Mouse (Mus musculus) kidney, postnatal 14 days (tissue): ENCODE results near the gene Zp3.

Source experiments
- DNase-seq: peaks from one replicate; pipeline ENCODE4 v3.0.0; 2022; ENCODE audit warnings: mixed read lengths

Zp3 gene

DNA sequence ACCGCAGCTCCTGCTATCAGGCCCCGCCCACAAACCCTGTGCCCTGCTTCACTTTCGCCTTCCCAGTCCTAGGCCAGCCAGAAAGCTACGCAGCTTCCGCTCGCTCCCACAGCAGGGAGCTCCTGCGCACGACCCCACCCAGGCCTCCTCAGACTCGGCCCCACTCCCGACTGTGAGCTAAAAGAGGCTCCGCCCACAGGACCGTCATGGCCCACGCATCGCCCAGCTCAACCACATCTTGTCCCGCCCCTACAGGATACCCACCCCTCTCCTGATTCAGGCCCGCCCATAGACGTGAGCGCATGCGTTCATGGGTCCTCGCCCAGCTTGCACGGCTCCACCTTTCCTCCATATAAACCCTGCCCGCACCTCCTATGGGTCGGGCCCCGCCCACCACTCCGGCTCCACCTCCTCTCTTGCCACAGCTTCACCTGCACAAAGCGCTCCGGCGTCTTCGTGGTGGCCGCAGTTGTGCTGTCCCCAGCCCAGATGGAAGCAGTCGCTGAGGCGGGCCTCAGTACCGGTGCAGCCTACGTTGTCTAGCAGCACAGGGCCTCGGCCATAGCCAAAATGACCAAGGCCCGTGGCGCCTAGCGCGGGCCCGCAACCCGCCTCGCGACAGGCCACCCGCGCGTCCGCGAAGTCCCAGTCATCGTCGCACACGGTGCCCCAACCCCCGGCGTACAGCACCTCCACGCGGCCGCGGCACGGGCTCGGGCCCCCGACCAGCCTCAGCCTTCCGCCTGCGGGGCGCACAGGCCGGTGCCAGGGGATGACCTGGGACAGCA is 17.2 kb upstream of the Zp3 start:
- DNase-seq, result peak; percentile 99

DNA sequence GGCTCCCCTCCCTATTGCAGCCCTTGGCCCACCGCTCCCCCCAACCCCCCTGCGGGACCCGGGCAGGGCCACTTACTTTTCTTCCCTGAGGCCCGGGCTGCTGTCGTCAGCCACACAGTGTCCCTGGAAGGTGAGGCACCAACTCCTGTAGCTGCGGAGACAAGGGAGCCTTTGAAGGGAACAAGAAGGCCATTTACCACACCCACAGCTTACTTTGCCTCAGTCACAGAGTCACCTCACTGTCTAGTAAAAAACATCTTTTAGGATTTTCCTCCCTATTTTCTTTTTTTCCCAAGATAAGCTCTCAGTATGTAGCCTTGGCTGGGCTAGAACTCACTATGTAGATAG is 16.6 kb upstream of the Zp3 start:
- DNase-seq, result no peak

DNA sequence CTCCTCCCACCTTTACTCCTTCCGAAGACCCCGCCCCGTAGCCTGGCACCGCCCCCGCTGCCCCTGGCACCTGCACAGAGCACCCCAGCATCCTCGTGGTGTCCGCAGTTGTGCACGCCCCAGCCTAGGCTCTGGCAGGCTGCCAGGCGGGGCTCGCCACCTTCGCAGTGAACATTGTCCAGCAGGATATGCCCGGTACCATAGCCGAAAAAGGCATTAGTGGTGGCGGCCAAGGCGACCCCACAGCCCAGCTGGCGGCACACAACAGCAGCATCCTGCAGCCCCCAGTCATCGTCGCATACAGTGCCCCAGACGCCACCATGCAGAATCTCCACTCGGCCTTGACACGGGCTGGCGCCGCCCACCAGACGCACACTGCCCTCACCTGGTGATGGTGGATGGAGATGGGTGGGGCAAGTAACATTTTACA is 14.4 kb upstream of the Zp3 start:
- peak; percentile 74 for DNase-seq

DNA sequence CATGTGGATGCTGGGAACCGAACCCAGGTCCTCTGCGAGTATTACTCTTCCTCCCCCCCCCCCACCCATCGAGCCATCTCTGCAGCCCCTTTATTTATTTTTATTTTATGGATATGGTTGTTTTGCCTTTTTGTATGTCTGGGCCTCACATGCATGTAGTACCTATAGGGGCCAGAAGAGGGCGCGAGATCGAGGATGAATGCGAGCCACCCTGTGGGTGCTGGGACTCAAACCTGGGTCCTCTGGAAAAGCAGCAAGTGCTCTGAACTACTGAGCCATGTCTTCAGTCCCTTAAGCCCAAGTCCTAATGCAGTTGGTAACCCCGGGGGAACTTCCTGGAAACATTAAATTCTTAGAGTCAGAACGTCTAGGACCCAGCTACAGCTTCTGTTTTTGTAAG is 13.0 kb upstream of the Zp3 start:
- DNase-seq, result no peak

DNA sequence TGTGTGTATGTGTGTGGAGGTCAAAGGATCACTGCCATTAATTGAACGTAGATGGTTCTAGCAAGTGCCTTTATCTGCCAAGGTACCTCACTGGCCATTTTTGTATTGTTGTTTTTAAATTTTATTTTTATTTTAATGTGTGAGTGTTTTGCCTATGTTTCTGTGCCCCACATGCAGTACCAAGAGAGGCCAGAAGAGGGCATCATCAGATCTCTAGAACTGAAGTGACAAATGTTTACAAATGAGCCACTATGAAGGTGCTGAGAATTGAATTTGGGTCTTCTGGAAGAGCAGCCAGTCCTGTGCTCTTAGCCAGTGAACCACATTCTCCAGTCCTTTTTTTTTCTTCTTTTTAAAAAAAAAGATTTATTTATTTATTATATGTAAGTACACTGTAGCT is 11.1 kb upstream of the Zp3 start:
- DNase-seq, result peak; percentile 41

DNA sequence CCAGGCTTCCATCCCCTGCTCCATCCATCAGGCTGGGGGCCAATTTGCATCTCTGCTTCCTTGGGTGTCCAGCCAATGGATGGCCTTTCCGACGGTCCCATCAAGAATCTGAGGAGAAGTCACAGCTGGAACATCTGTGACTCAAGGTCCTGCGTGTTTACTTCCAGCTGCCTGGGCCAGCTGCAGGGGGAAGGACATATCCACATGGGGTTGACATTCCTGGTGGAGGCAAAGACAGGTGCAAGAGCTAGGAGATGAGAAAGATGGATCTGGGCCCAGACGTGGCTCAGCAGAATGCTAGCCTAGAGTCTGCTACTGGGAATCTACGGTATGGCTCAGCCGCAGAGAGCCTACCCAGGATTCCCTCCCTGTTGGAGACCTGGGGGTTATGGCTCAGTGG is 9.7 kb upstream of the Zp3 start:
- no peak for DNase-seq

DNA sequence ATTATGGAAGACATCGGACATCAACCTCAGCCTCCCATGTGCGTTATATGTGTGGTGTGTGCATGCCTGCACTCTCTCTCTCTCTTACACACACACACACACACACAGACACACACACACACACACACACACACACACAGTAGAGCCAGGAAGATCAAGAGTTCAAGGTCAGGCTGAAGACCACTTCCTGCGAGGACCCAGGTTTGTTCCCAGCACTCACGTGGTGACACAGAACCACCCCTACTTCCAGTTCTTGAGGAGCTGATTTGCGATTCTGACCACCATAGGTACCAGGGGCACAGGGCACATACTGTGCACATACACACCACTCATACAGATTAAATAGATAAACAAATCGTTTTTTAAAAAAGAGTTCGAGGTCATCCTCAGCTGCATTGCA is 8.0 kb upstream of the Zp3 start:
- DNase-seq, result no peak

DNA sequence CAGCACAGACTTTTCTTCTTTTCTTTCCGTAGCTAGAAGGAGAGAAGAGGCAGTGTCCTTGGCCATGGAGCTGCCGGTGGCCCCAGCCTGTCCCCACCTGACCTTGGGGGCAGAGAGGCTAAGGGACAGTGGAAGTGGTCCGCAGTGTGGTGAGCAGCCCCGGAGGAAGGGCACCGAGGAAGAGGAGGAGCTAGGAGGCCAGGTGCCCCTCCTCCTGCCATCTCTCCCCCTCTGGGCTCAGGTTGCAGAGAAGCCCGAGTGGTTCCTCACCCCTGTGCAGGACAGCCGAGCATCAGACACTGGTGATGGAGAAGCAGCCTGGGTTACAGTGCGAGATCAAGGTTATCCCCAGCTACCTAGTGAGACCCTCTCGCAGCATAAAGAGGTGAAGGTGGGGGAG is 5.5 kb upstream of the Zp3 start, which contains the start of gene Ssc4d:
Gene Ssc4d, minus strand, starts transcription at position 167 of the 400 bp plus-strand sequence.
- DNase-seq, result no peak

DNA sequence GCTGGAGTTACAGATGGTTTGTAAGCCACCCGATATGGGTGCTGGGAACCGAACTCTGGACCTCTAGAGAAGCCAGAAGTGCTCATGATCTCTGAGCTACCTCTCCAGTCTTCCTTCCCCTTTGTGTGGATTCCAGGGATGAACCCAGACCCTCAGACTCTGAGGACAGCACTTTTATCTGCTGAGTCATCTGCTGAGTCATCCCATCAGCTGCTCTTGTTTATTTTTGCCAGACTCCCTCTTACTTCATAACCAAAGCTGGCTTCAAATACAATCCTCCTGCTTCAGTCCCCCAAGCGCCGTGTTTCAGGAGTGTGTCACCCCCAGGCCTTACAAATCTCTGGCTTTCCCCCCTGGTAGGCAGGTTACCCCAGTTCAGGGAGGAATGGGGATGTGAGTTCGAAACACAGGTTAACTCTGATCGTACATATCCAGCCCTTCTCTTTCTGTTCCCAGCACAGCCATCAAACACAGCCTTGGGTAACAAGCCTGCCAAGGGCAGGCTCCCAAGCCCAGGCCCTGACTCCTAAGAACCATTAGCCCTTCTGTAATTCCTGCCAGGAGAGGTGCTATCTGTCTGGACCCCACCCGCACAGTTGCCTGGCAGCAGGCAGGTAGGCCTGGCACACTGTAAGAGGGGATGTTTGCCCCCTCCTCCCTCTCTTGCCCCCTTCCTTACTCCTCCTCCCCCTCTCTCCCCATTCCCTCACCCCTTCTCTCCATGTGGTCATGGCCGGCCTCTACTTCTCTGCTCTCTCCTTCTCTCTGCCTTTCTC is 3.8 kb upstream of the Zp3 start:
- DNase-seq, result no peak

DNA sequence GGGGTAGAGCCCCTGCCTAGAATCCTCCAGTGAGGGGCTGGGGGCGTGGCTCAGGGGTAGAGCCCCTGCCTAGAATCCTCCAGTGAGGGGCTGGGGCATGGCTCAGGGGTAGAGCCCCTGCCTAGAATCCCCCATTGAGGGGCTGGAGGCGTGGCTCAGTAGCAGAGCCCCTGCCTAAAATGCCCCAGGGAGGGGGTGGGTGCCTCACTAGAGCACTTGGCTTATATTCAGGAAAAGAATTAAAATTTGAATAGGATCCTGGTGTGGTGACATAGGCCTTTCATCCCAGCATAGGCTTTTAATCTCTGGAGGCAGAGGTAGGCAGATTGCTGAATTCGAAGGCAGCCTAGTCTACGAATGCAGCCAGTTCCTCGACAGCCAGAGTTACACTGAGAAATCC is 518 bp upstream of the Zp3 start:
- no peak for DNase-seq

DNA sequence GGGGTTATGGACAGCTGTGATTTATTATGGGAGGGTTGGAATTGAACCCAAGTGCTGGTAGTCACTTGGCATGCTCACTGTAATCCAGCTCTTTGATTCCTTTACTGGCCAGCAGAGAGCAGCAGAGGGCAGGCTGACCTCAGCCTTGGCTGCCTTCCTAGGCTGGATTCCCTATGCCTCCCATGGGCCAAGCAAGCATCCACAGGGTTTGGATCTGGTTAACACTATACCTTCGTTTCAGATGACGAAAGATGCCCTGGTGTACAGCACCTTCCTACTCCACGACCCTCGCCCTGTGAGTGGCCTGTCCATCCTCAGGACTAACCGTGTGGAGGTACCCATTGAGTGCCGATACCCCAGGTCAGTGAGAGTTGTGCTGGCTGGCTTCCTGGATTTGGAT is 2.5 kb downstream of the Zp3 start:
- peak; percentile 68 for DNase-seq

DNA sequence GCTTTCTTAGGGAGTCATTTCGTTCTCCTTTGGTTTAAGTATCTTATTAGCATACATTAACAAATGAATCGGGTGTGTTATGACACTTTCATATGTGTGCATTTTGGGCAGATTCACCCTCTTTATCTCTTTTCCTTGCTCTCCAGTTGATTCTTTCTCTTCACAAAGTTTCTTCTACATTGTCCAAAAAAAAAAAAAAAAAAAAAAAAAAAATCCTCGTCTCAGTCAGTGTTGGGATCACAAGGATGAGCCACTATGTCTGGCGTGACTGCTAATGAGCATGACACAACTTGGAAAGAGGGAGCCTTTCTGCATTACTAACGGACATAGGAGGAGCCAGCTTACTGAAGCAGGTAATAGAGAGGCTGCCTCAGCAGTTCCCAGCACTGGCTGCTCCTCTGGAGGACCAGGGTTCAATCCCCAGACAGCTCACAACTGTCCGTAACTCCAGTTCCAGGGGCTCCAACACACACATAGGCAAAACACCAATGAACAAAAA is 4.7 kb downstream of the Zp3 start:
- no peak for DNase-seq

DNA sequence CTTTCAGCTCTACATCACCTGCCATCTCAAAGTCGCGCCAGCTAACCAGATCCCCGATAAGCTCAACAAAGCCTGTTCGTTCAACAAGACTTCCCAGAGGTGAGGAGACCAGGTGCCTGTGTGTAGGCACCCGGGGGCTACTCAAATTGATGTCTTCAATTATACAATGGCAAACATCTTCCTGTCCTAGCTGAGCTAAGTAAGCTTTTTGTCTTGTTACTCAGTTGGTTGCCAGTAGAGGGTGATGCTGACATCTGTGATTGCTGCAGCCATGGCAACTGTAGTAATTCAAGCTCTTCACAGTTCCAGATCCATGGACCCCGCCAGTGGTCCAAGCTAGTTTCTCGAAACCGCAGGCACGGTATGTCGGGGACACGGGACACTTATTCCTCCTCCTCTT is 7.3 kb downstream of the Zp3 start:
- peak; percentile 36 for DNase-seq

DNA sequence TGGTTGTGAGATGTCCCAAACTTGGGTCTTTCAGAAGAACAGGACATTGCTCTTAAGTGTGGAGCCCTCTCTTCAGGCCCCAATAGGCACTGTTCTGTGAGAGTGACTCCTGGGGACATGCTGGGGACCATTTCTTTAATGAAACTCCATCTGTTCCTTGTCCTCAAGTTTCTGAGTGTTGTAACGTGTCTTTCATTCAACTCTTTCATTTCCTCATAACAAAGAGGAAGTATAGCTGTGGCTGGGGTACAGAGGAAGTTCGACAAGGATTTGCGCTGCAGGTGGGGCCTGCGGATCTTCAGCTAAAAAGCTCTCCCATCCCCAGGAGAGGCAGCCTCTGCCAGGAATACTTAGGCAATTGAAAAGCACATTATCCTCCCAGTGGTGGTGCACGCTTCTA is 10.7 kb downstream of the Zp3 start:
- DNase-seq, result no peak

DNA sequence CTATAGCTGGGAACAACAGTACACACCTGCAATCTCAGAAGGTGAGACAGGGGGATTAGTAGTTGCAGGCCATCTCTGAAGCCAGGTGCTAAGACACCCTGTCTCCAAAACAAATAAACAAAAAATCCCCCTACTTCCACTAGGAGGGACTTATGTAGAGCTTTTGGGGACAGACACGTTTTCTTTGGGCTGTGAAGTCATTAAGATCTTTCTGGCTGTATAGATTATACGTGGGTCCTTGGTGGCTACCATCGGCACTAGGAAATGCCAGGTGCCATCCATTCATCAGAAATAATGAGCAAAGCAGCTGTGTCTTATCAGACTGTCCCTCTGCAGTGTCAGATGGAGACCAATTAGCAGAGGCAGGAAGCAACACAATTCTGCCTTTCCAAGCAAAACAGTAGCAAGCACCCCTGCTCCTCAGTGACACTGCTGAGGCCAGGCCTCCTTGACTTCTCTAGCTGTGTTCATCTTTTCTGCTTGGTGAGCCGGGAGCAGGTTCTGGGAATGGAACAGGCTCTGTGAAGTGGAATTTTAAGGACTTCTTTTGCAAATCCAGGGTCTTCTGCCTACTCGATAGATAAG is 13.6 kb downstream of the Zp3 start:
- peak; percentile 52 for DNase-seq

DNA sequence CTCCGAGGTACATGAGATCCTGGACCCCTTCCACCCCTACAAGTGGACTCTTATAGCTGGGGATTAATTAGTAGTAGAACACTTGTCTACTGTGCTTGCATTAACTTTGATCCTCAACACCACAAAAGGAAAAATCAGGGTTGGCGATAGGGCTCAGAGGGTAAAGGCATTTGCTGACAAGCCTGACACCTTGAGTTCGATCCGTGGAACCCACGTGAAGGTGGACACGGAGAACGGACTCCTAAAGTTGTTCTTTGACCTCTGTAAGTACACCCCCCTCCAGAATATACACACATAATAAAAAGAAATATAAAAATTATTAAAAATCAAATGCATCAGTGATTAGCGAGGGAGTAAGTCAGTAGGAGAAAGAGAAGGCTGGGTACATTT is 14.4 kb downstream of the Zp3 start:
- no peak for DNase-seq

DNA sequence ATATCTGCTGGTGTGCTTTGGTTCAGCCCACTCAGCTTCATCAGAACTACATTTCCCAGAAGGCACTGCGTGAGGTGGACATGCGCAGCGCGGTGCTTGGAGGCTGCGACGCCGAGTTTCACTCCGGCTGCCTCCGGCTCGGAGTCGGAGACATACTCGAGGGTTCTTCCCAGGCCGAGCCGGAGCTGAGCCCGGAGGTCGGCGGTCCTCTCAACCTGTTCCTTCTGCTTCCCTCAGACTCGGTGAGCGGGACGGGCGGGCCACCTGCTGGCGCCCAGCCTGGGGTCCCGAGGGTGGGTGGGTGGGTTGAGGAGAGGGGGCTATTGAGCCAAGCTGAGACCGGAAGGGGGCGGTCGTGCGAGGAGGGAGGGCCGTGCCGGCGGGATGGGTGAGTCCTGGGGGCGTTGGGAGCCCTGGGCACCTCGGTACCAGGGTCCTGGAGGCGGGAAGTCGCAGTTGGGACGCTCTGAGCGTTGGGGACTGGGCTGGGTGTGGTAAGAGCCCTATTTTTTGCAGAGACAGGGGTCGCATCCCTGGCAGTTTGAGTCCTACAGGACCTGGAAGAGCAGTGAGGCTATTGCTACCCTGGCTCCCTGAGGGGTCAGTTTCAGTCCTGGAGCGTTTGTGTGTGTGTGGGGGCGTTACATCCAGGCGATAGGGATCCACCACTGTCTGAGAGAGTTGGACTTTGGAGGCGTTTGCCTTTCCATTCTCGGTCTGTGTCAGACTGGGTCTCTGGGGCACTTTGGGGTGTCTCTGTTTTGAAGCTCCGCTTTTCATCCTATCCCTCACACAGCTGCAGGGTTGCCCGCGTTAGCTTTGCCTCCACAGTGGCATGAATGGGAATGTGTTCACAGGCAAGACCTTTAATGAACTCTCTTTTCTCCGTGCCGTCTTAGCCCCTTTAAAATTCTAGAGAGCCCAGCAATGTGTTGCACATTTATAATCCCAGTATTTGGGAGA is 15.1 kb downstream of the Zp3 start, which contains the start of gene Dtx2:
Gene Dtx2, plus strand, starts transcription at position 76 of the 963 bp plus-strand sequence.
- peak; percentile 94 for DNase-seq

DNA sequence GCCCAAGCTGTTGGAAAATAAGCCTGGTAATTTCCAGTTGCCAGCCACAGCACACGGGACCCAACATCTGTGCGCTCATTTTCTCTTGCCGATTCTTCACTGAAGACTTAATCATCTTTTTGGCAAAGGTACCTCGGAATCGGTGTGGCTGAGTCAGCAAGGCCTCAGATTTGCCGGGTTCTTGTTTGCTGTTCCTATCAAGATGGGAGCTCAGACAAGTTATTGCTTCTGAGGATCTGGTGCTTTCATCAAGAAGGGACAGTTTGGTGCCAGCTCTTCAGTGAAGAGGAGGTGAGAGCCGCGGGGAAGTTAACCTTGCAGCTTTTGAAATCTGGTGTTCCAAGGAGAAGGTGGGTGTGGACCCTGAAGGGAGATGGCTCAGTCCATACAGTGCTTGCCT is 16.3 kb downstream of the Zp3 start:
- no peak for DNase-seq

DNA sequence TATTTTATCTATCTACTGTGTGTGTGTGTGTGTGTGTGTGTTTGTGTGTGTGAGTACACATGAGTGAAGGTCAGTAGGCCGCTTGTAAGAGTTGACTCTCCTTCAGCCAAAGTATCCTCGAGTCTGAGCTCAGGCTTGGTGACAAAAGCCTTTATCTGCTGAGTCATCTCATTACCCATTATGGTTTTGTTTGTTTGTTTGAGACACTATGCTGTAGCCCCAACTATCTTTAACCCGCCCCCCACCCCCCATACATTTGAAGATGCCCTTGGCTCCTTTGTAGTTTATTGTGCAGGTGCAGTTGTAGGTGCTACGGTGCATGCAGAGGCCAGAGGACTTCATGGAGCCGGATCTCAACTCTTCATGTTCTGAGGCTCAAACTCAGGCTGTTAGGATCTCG is 21.3 kb downstream of the Zp3 start:
- no peak for DNase-seq

DNA sequence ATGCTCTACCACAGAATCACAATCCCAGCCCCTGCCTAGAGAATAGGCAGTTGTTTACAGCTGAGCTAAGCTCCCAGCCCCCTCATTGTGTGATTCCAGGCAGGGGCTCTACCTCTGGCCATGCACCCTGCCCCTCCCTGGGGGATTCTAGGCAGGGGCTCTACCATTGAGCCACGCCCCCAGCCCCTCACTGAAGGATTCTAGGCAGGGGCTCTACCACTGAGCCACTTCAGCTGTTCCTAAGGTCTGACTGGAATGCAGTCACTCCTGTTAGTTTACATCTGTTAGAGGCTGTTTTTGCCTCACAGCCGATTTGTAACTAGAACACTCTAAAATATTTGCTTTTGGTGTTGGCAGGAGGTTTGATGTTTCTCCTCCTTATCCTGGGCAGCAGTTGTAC is 22.4 kb downstream of the Zp3 start:
- DNase-seq, result no peak

DNA sequence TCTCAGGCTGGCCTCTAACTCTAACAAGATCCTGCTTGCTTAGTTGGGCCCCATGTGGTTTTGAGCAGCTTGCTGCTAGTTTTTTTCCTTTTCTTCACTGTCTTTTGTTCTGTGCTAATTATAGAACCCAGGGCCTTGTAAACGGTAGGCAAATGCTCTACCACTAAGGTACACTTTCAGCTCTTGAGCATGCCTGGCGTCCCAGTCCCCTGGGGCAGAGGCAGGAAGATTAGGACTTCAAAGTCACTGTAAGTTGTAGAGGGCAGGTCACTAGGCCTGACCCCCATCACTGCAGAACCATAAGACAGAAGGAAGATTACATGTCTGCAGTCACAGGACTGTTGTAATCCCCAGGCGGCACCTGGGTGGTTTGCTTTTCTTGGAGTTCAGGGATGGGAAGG is 22.9 kb downstream of the Zp3 start:
- no peak for DNase-seq

DNA sequence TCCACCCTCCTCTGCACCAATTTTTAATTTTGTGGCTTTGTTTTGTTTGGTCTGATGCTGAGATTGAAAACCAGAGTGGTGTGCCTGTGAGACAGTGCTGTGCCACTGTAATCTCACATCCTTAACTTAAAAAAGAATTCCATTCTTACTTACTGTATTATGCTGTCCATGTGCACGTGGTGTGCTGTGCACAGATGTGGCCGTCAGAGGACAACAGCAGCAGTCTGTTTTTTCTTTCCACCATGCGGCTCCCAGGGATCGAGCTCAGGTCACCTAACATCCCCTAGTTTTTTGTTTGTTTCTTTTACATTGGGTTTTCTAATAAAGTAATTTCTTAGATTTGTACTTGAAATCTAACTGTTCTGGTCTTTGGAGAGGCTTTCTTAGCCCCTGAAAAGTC is 24.6 kb downstream of the Zp3 start:
- no peak for DNase-seq

DNA sequence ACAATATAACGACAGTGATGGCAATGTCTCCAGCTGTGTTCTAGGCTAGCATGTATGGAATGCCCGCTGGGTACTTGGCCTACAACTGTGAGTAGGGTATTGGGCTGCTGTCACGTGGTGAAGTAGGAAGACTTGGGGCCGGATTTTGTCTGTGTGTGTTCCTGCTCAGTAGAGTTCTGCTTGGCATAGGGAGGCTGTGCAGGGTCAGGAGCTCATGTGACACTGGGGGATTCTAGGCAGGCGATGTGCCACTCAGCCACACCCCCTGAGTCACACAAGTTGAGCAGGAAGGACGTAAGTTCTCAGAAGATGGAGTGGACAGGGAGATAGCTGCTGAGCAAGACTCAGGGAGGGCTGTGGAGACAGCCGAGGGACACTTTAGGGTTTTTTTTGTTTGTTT is 27.8 kb downstream of the Zp3 start:
- no peak for DNase-seq
